Mouse (Mus musculus): ENCODE measurements around the gene Sephs2.
"Not testable (repeated sequence)": the region's sequence is repeated elsewhere in the genome, so short reads cannot be mapped to it uniquely, and the experiment has no call there.

The Sephs2 gene

GRCm38 (mm10) chr7:127273118-127273923, 534 bp downstream of the Sephs2 start:
- in situ Hi-C loops (cut with MboI; ENCODE audit: low pct_unique_long_range_greater_than_20kb in 1 of 2, low sequenced_read_pairs in 2 of 2, unreplicated experiment in 1 of 2): no loop called here

GRCm38 (mm10) chr7:127272566-127272965, 1.3 kb downstream of the Sephs2 start:
- in situ Hi-C loops (cut with MboI; ENCODE audit: low pct_unique_long_range_greater_than_20kb in 1 of 2, low sequenced_read_pairs in 2 of 2, unreplicated experiment in 1 of 2): no loop called here

- in situ Hi-C loops (cut with MboI; ENCODE audit: low pct_unique_long_range_greater_than_20kb in 1 of 2, low sequenced_read_pairs in 2 of 2, unreplicated experiment in 1 of 2): no loop called here
Observed at GRCm38 (mm10) chr7:127271093-127271492, 2.8 kb downstream of the Sephs2 start.

- in situ Hi-C loops (cut with MboI; ENCODE audit: low pct_unique_long_range_greater_than_20kb in 1 of 2, low sequenced_read_pairs in 2 of 2, unreplicated experiment in 1 of 2): no loop called here
Observed at GRCm38 (mm10) chr7:127270666-127271065, 3.2 kb downstream of the Sephs2 start.

- in situ Hi-C loops (cut with MboI; ENCODE audit: low pct_unique_long_range_greater_than_20kb in 1 of 2, low sequenced_read_pairs in 2 of 2, unreplicated experiment in 1 of 2): no loop called here
Observed at GRCm38 (mm10) chr7:127270256-127270655, 3.6 kb downstream of the Sephs2 start.

- in situ Hi-C loops (cut with MboI; ENCODE audit: low pct_unique_long_range_greater_than_20kb in 1 of 2, low sequenced_read_pairs in 2 of 2, unreplicated experiment in 1 of 2): no loop called here
Observed at GRCm38 (mm10) chr7:127263526-127263925, 10.3 kb downstream of the Sephs2 start.

GRCm38 (mm10) chr7:127262218-127262961, 11.5 kb downstream of the Sephs2 start:
- in situ Hi-C loops (cut with MboI; ENCODE audit: low pct_unique_long_range_greater_than_20kb in 1 of 2, low sequenced_read_pairs in 2 of 2, unreplicated experiment in 1 of 2): no loop called here

GRCm38 (mm10) chr7:127260309-127261111, 13.3 kb downstream of the Sephs2 start, which contains the start of gene Dctpp1:
Gene Dctpp1, minus strand, starts transcription at chr7:127260709.
- in situ Hi-C loops (cut with MboI; ENCODE audit: low pct_unique_long_range_greater_than_20kb in 1 of 2, low sequenced_read_pairs in 2 of 2, unreplicated experiment in 1 of 2): no loop called here

GRCm38 (mm10) chr7:127259186-127259905, 14.5 kb downstream of the Sephs2 start:
- in situ Hi-C loops (cut with MboI; ENCODE audit: low pct_unique_long_range_greater_than_20kb in 1 of 2, low sequenced_read_pairs in 2 of 2, unreplicated experiment in 1 of 2): no loop called here

GRCm38 (mm10) chr7:127256518-127256917, 17.3 kb downstream of the Sephs2 start:
- in situ Hi-C loops (cut with MboI; ENCODE audit: low pct_unique_long_range_greater_than_20kb in 1 of 2, low sequenced_read_pairs in 2 of 2, unreplicated experiment in 1 of 2): no loop called here

GRCm38 (mm10) chr7:127255965-127256364, 17.9 kb downstream of the Sephs2 start:
- in situ Hi-C loops (cut with MboI; ENCODE audit: low pct_unique_long_range_greater_than_20kb in 1 of 2, low sequenced_read_pairs in 2 of 2, unreplicated experiment in 1 of 2): no loop called here

- in situ Hi-C loops (cut with MboI; ENCODE audit: low pct_unique_long_range_greater_than_20kb in 1 of 2, low sequenced_read_pairs in 2 of 2, unreplicated experiment in 1 of 2): no loop called here
Observed at GRCm38 (mm10) chr7:127255008-127255407, 18.8 kb downstream of the Sephs2 start.

GRCm38 (mm10) chr7:127253821-127254769, 19.8 kb downstream of the Sephs2 start:
- in situ Hi-C loops (cut with MboI; ENCODE audit: low pct_unique_long_range_greater_than_20kb in 1 of 2, low sequenced_read_pairs in 2 of 2, unreplicated experiment in 1 of 2): no loop called here

GRCm38 (mm10) chr7:127253341-127253740, 20.5 kb downstream of the Sephs2 start:
- in situ Hi-C loops (cut with MboI; ENCODE audit: low pct_unique_long_range_greater_than_20kb in 1 of 2, low sequenced_read_pairs in 2 of 2, unreplicated experiment in 1 of 2): no loop called here

GRCm38 (mm10) chr7:127252414-127252813, 21.4 kb downstream of the Sephs2 start:
- in situ Hi-C loops (cut with MboI; ENCODE audit: low pct_unique_long_range_greater_than_20kb in 1 of 2, low sequenced_read_pairs in 2 of 2, unreplicated experiment in 1 of 2): no loop called here

GRCm38 (mm10) chr7:127250511-127250910, 23.3 kb downstream of the Sephs2 start:
- in situ Hi-C loops (cut with MboI; ENCODE audit: low pct_unique_long_range_greater_than_20kb in 1 of 2, low sequenced_read_pairs in 2 of 2, unreplicated experiment in 1 of 2): not testable (repeated sequence)

All from mouse embryonic stem cell (cell line).